Mouse (Mus musculus): ENCODE results near the gene Dmap1.

Dmap1 gene

DNA sequence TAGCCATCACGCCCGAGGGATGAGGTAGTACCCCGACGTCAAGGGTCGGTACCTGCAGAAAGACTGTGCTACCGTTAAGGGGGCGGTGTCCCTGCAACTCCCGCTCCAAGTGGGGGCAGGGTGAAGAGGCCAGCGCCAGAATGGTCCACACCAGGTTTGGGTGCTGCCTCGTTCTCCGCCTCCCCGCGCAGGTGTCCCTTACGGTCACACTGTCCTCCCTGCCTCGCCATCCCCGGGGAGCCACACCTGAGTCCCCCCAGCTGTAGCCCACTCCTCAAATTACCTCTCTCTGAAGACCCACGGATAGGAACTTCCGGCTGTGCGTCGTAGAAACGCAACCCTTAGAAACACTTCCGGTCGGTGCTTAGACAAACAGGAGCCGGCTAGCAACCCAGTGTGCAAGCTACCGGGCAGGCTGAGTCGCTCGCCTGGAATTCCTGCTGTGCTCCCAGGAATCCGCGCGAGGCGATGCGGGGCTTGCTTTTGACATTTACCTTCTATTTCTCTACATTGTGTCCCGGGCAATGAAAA, at the start of gene Dmap1:
Dmap1 (minus strand) TSS at position 343 of the 531 bp plus-strand sequence.
- peak; percentile 87 for DNase-seq (ENCODE audit: extremely low spot score, low read depth, low spot score)

DNA sequence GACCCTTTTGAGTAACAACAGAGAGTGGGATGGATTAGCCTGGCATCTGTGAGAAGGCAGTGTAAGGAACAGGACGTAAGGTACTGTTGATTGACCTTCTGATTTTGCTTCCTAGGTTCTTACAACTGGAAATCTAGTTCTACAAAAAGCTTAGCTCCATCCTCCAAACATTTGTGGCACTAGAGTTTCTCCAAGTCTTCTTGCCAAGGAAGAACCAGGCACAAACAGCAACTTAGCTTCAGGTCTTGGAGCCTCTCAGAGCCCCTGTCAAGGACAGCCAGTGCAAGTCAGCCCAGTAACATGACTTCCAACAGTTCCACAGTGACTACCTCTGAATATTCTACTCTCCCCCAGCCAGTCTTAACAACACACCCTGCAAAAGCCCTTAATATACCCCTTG, 42.0 kb upstream of the Dmap1 start, which contains the start of gene Gm12845:
Gm12845 (plus strand) TSS at position 301 of the 400 bp plus-strand sequence.
- no peak for DNase-seq (ENCODE audit: extremely low spot score, low read depth, low spot score)

DNA sequence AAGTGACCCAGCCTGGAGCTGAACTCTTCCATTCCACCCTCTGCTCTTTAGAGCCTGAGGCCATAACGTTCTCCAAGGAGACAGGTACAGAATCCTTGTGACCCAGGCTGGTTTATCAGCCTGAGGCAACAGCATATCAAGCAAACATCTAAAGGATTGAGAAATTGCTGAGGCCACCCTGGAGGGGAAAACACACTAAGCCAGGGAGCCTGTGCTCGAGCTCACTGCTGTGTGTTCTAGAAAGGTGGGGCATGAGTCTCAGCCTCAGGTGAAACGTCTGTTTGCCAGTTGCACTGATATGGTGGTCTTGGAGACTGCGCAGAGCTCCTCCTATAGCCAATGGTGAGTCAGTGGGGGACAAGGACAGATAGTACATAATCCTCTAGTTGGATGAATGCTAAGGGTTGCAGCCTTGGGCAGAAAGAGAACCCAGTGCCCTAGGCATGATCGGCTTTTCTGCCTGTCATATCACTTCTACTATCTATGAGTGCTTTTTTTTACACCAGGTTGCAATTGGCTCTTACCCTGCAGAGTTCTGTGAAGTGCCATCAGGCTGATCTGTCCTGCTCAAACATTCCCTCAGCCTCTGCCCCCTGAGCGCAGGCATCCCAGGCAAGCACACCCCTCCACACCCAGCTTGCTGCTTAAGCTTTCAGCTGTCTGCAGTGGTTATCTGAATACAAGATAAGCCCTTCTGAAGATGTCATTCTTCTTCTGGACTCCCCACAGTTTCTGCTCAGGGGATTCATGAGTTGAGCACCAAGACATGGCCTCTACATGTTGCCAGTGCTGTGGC, 31.4 kb upstream of the Dmap1 start:
- no peak for DNase-seq (ENCODE audit: extremely low spot score, low read depth, low spot score)

- DNase-seq (ENCODE audit: extremely low spot score, low read depth, low spot score): no peak
These were observed 30.2 kb upstream of the Dmap1 start for GRCm38 (mm10) chr4:117712314-117712713.

DNA sequence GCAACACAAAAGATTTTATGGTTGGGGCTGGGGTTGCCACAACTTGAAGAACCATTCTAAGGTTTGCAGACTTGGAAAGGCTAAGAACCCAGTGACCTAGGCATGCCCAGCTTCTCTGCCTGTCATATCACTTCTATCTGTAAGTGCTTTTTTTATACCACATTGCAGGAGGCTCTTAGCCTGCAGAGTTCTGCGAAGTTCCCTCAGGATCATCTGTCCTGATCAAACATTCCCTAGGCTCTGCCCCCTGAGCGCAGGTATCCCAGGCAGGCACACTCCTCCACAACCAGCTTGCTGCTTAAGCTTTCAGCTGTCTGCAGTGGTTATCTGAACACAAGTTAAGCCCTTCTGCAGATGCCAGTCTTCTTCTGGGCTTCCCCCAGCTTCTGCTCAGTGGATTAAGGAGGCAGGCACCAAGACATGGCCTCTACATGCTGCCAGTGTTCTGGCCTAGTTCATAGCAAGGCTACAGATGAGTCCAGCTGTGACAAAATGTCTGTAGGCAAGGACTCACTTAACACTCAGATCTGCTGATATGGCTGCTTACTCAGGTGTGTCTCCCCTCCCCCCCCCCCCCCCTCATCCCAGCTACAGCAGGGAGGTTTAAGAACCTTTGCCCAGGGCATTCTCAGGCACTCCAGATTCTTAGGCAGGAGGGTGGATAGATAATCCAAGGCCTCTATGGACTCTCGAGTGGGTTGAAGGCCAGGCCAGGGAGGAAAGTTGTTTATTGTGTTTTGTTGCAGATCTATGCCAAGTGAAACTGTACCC, 26.9 kb upstream of the Dmap1 start:
- no peak for DNase-seq (ENCODE audit: extremely low spot score, low read depth, low spot score)

- peak; percentile 68 for DNase-seq (ENCODE audit: extremely low spot score, low read depth, low spot score)
These were observed 23.3 kb upstream of the Dmap1 start for GRCm38 (mm10) chr4:117705361-117705760.

GRCm38 (mm10) chr4:117686354-117686753, 4.3 kb upstream of the Dmap1 start:
- DNase-seq (ENCODE audit: extremely low spot score, low read depth, low spot score): no peak

DNA sequence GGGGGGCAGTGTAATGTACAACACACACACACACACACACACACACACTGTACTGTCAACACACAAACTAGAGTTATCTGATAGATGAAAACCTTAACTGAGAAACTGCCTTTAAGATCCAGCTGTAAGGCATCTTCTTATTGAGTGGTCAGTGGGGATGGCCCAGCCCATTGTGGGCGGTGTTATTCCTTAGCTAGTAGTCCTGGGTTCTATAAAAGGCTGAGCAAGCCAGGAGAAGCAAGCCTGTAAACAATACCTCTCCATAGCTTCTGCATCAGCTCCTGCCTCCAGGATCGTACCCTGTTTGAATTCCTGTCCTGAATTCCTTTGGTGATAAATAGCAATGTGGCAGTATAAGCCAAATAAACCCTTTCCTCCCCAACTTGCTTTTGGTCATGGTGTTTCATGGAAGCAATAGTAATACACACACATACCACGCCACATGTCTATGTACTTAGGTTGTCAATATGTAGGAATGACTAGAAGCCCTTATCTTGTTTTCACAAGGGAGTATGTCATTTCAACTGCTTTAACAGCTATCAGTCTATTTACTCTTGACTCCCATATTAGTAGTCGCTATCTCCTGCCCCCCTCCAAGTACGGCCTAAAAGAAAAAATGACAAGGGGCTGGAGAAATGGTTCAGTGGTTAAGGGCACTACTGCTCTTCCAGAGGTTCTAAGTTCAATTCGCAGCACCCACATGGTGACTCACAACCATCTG, 1.1 kb upstream of the Dmap1 start:
- DNase-seq (ENCODE audit: extremely low spot score, low read depth, low spot score): no peak

- DNase-seq (ENCODE audit: extremely low spot score, low read depth, low spot score): no peak
These were observed 390 bp upstream of the Dmap1 start for GRCm38 (mm10) chr4:117682463-117682862.

DNA sequence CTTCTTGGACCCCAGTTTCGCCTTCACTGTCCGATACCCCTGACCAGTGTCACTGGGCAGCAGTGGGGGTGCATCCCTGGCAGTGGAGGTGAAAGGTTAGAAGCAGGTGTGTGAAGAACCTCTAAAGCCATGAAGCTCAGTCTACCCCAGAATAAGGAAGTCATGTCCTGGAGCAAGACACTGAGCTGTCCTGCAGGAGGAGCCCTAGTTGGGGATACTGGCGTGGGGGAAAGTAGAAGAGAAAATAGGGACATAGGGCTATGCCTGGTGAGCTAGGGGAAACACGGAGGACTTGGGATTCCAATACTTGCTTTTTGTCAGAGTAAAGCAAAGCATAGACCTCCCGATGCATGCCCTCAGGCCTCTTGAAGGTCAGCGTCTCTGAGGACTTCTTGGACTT, 1.1 kb downstream of the Dmap1 start:
- no peak for DNase-seq (ENCODE audit: extremely low spot score, low read depth, low spot score)

GRCm38 (mm10) chr4:117676903-117677302, 5.2 kb downstream of the Dmap1 start:
- peak; percentile 86 for DNase-seq (ENCODE audit: extremely low spot score, low read depth, low spot score)

DNA sequence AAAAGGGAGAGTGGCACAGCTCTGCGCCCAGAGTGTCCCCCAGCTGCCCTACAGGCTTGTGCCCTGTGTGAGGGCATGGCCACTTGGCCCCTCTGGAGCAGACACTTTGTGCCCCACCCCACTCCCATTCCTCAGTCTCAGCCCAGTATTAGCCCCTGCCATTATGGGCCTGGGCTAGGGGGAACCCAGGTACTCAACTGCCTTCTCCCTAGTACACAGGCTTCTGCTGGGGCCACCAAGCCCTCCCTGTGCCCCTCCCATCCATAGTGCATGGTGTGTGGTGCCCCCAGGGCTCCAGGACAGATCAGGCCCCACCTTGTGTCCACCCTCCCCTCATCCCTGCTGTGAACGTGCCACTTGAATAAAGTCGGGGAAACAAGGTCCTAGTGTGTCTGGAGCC, 8.2 kb downstream of the Dmap1 start:
- DNase-seq (ENCODE audit: extremely low spot score, low read depth, low spot score): no peak

- no peak for DNase-seq (ENCODE audit: extremely low spot score, low read depth, low spot score)
These were observed 10.0 kb downstream of the Dmap1 start for GRCm38 (mm10) chr4:117672042-117672441.

DNA sequence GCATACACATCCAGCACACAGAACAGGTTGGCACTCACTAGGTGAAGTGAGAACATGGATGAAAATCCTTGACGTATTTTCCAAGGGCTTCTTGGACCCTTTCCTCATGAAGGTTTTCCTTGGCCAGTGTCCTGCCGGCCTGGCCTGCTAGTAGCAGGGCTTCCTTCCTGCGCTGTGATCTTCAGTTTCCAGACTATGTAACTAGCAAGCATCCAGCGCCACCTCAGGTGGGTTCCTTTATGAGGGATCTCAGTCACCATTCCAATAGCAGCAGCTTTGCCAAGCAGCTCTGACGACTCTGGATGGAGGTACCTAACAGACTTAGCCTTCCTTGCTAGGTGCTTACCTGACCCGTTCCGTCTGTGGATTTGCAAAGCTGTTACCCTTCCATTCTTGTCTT, 12.2 kb downstream of the Dmap1 start:
- DNase-seq (ENCODE audit: extremely low spot score, low read depth, low spot score): no peak

GRCm38 (mm10) chr4:117666054-117666453, 16.0 kb downstream of the Dmap1 start:
- no peak for DNase-seq (ENCODE audit: extremely low spot score, low read depth, low spot score)

GRCm38 (mm10) chr4:117665531-117665930, 16.5 kb downstream of the Dmap1 start:
- DNase-seq (ENCODE audit: extremely low spot score, low read depth, low spot score): no peak

GRCm38 (mm10) chr4:117664411-117665137, 17.5 kb downstream of the Dmap1 start:
- no peak for DNase-seq (ENCODE audit: extremely low spot score, low read depth, low spot score)

DNA sequence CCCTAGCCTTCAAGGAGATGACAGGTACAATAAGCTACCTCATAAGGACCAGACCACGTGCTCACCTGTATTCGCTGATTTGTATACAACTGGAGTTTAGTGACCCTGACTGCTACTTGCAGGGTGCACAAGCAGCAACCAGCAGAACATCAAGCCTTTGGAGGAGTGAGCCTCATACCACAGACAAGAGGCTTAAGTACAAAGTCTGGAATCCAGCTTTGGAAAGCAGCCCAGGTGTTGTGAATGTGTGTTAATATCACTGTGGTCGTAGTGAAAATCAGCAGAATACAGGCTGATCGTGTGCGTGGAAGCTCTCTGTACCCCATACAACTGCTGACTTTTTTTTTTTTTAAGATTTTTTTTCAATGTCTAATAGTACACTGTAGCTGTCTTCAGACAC, 22.1 kb downstream of the Dmap1 start:
- DNase-seq (ENCODE audit: extremely low spot score, low read depth, low spot score): no peak

DNA sequence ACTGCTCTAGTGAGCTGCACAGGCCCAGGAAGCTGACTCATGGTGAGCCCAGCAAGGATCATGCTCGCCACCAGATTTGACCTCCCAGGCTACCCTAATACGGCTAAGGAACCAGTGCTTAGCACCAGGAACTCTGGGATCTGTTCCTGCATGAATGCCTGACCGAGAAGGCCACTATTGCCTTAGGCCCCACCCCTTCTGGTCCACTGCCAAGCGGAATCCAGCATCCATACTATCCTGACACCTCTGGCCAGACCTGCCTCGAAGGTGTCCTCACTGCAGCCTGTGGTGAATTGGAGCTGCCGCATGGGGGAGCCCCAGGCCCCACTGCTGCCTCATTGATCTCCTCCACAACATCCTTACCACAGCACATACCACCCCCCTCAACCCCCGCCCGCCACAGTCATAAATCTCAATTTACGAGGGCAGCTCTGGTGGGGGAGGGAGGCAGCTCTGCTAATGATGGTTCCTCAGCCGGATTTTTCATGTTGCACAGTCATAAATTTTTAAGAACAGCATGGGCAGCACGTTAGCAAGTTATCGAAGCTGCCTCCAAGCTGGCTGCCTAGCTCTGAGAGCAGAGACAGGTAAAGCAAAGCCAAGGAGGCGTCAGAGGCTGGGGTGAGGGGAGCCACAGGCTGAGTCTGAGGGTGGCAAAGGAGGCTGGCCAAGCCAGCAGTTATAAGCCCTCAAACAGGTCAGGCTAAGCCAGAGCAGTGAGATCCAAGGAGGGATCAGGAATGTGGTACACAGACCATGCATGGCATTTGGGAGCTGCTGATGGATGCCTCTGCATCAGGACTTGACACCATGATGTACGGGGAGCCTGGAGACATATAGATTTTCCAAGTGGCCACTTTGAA, 23.3 kb downstream of the Dmap1 start:
- DNase-seq (ENCODE audit: extremely low spot score, low read depth, low spot score): peak; percentile 86

DNA sequence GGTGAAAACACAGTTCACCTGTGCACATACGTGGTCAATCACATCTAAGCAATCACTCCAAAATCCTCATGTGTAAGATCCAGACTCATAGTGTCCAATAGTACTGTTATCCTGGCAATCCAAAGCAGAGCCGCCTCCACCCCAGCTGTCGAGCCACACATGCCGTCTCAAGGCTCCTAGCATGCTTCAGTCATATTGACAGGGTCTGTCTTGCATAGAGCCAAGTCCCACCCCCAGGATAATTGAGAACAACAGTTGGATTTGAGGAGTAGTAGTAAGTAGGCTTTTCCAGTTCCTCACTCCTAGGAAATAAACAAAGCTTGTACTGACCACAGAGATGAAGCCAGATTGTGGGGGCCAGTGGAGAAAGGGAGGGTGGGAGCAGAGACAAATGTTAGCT, 24.4 kb downstream of the Dmap1 start:
- no peak for DNase-seq (ENCODE audit: extremely low spot score, low read depth, low spot score)
